Mouse (Mus musculus): Measurements from ENCODE around the gene Msi2. TPM values are rescaled to one million over a fixed set of nuclear protein-coding genes. Genes with fewer than 3 reads are reported as not detected.
A peak's percentile ranks its signal among the peaks of the same experiment; 100 is the strongest.

Msi2 gene
- polyA plus RNA-seq, 1 experiment: 78.5 TPM

GRCm38 (mm10) chr11:88602471-88603120, 115.7 kb downstream of the Msi2 start:
- Histone ChIP-seq H3K4me1 (ENCODE audit: control insufficient read depth, insufficient read depth, low read length) (peaks cover 14% of the 10 kb centered on the region), H3K27ac (ENCODE audit: insufficient read depth, low read depth, low read length) (no peak overlapping the region), H3K4me3 (ENCODE audit: insufficient read depth, low read depth, low read length) (no peak overlapping the region)
- 81% methylated on average over 7 of the region's 7 CpGs for WGBS
- TF ChIP-seq CTCF (IDR thresholded peaks at IDR 0.05; ENCODE audit: insufficient read depth, low read depth, low read length): no peak
- TF ChIP-seq POLR2A (IDR thresholded peaks at IDR 0.05; ENCODE audit: insufficient read depth, low read depth, low read length): no peak

GRCm38 (mm10) chr11:88600194-88600593, 118.1 kb downstream of the Msi2 start:
- H3K27ac ChIP-seq (ENCODE audit: insufficient read depth, low read depth, low read length): no peak overlapping the region
- peaks cover 16% of the 10 kb centered on the region for H3K4me1 ChIP-seq (ENCODE audit: control insufficient read depth, insufficient read depth, low read length)
- no peak for TF ChIP-seq CTCF (IDR thresholded peaks at IDR 0.05; ENCODE audit: insufficient read depth, low read depth, low read length)
- no peak for TF ChIP-seq POLR2A (IDR thresholded peaks at IDR 0.05; ENCODE audit: insufficient read depth, low read depth, low read length)
- WGBS: 96% methylated on average over 3 of the region's 3 CpGs
- no peak overlapping the region for H3K4me3 ChIP-seq (ENCODE audit: insufficient read depth, low read depth, low read length)

- Histone ChIP-seq H3K4me3 (ENCODE audit: insufficient read depth, low read depth, low read length) (no peak overlapping the region), H3K27ac (ENCODE audit: insufficient read depth, low read depth, low read length) (no peak overlapping the region), H3K4me1 (ENCODE audit: control insufficient read depth, insufficient read depth, low read length) (peaks cover 20% of the 10 kb centered on the region)
- 46% methylated on average over 17 of the region's 17 CpGs for WGBS
- TF ChIP-seq CTCF (IDR thresholded peaks at IDR 0.05; ENCODE audit: insufficient read depth, low read depth, low read length): no peak
- TF ChIP-seq POLR2A (IDR thresholded peaks at IDR 0.05; ENCODE audit: insufficient read depth, low read depth, low read length): no peak
Measured at GRCm38 (mm10) chr11:88599332-88600130, 118.8 kb downstream of the Msi2 start.

- Histone ChIP-seq H3K4me3 (ENCODE audit: insufficient read depth, low read depth, low read length) (no peak overlapping the region), H3K4me1 (ENCODE audit: control insufficient read depth, insufficient read depth, low read length) (peaks cover 22% of the 10 kb centered on the region), H3K27ac (ENCODE audit: insufficient read depth, low read depth, low read length) (no peak overlapping the region)
- WGBS: 50% methylated on average over 3 of the region's 3 CpGs
- TF ChIP-seq CTCF (IDR thresholded peaks at IDR 0.05; ENCODE audit: insufficient read depth, low read depth, low read length): no peak
- no peak for TF ChIP-seq POLR2A (IDR thresholded peaks at IDR 0.05; ENCODE audit: insufficient read depth, low read depth, low read length)
Measured at GRCm38 (mm10) chr11:88598848-88599175, 119.5 kb downstream of the Msi2 start.

- no peak overlapping the region for H3K27ac ChIP-seq (ENCODE audit: insufficient read depth, low read depth, low read length)
- 65% methylated on average over 11 of the region's 11 CpGs for WGBS
Measured at GRCm38 (mm10) chr11:88598150-88598847, 120.0 kb downstream of the Msi2 start.

GRCm38 (mm10) chr11:88595616-88596015, 122.7 kb downstream of the Msi2 start:
- 0 out of 2 replicates have a peak overlapping the region, but pooled peaks have one; percentile 60 for H3K27ac ChIP-seq (ENCODE audit: insufficient read depth, low read depth, low read length)
- no peak overlapping the region for H3K4me3 ChIP-seq (ENCODE audit: insufficient read depth, low read depth, low read length)
- H3K4me1 ChIP-seq (ENCODE audit: control insufficient read depth, insufficient read depth, low read length): peaks cover 22% of the 10 kb centered on the region
- TF ChIP-seq POLR2A (IDR thresholded peaks at IDR 0.05; ENCODE audit: insufficient read depth, low read depth, low read length) (no peak), CTCF (IDR thresholded peaks at IDR 0.05; ENCODE audit: insufficient read depth, low read depth, low read length) (no peak)
- WGBS: 38% methylated on average over 4 of the region's 4 CpGs

More at GRCm38 (mm10) chr11:88598150-88598847, 120.0 kb downstream of the Msi2 start:
- Histone ChIP-seq H3K4me1 (ENCODE audit: control insufficient read depth, insufficient read depth, low read length) (peaks cover 22% of the 10 kb centered on the region), H3K4me3 (ENCODE audit: insufficient read depth, low read depth, low read length) (no peak overlapping the region)
- TF ChIP-seq CTCF (IDR thresholded peaks at IDR 0.05; ENCODE audit: insufficient read depth, low read depth, low read length): no peak
- TF ChIP-seq POLR2A (IDR thresholded peaks at IDR 0.05; ENCODE audit: insufficient read depth, low read depth, low read length): no peak

GRCm38 (mm10) chr11:88594804-88595611, 123.3 kb downstream of the Msi2 start:
- TF ChIP-seq POLR2A (IDR thresholded peaks at IDR 0.05; ENCODE audit: insufficient read depth, low read depth, low read length) (no peak), CTCF (IDR thresholded peaks at IDR 0.05; ENCODE audit: insufficient read depth, low read depth, low read length) (no peak)
- Histone ChIP-seq H3K27ac (ENCODE audit: insufficient read depth, low read depth, low read length) (peak overlapping the region; percentile 60), H3K4me1 (ENCODE audit: control insufficient read depth, insufficient read depth, low read length) (peaks cover 22% of the 10 kb centered on the region), H3K4me3 (ENCODE audit: insufficient read depth, low read depth, low read length) (no peak overlapping the region)
- WGBS: 63% methylated on average over 13 of the region's 13 CpGs

- Histone ChIP-seq H3K27ac (ENCODE audit: insufficient read depth, low read depth, low read length) (no peak overlapping the region), H3K4me3 (ENCODE audit: insufficient read depth, low read depth, low read length) (no peak overlapping the region), H3K4me1 (ENCODE audit: control insufficient read depth, insufficient read depth, low read length) (peaks cover 22% of the 10 kb centered on the region)
- TF ChIP-seq CTCF (IDR thresholded peaks at IDR 0.05; ENCODE audit: insufficient read depth, low read depth, low read length): no peak
- TF ChIP-seq POLR2A (IDR thresholded peaks at IDR 0.05; ENCODE audit: insufficient read depth, low read depth, low read length): no peak
- 51% methylated on average over 8 of the region's 8 CpGs for WGBS
Measured at GRCm38 (mm10) chr11:88594010-88594409, 124.3 kb downstream of the Msi2 start.

Data from olfactory bulb, adult 2 months (tissue).